Mouse (Mus musculus): ENCODE data around the gene Isg15.

GRCm38 (mm10) chr4:156213134-156213533 is 12.5 kb upstream of the Isg15 start:
- TF ChIP-seq CTCF (IDR thresholded peaks at IDR 0.05; ENCODE audit: low read depth) (no peak), EP300 (IDR thresholded peaks at IDR 0.05; ENCODE audit: low read depth) (no peak)

Data from liver, embryonic 14.5 days (tissue).